Comparison of ENCODE assay signal across 23 mouse cellular contexts in genomic region chr14:36819826-36820225, GRCm38 (mm10).
DNase-seq lines count a peak whose midpoint lies in the region; ATAC-seq and TF ChIP-seq lines count a peak whose summit lies in the region.
"Had no signal": no experiment of that assay in that cellular context is flagged by ENCODE, and none has a peak within 500 bp of the region (broad histone marks: within the 10 kb centered on the region; RNA-seq: fewer than 3 reads in every experiment).

No protein-coding gene starts in this region.

- H3K27ac ChIP-seq in forebrain, embryonic 14.5 days (ENCODE audit: low read depth, low read length): no peak overlapping the region
- H3K27ac ChIP-seq in forebrain, embryonic 10.5 days: no peak overlapping the region
- no peak overlapping the region for H3K27ac ChIP-seq in forebrain, embryonic 16.5 days (ENCODE audit: low read length)
- H3K27ac ChIP-seq: embryonic facial prominence, embryonic 15.5 days; heart, embryonic 15.5 days; hindbrain, embryonic 10.5 days; hindbrain, embryonic 14.5 days had no signal

- 10% methylated on average over 1 of the region's 1 CpGs for WGBS in forebrain, embryonic 14.5 days
- 74% methylated on average over 1 of the region's 1 CpGs for WGBS in forebrain, embryonic 10.5 days
- 19% methylated on average over 1 of the region's 1 CpGs for WGBS in forebrain, embryonic 16.5 days

- no peak overlapping the region for H3K4me2 ChIP-seq in forebrain, embryonic 14.5 days (ENCODE audit: low read length)
- H3K4me2 ChIP-seq in forebrain, embryonic 16.5 days (ENCODE audit: low read length): no peak overlapping the region
- H3K4me2 ChIP-seq: embryonic facial prominence, embryonic 15.5 days; heart, embryonic 12.5 days; heart, embryonic 15.5 days; hindbrain, embryonic 14.5 days had no signal

- ATAC-seq in forebrain, embryonic 14.5 days: peak; percentile 54
- 0 out of 2 replicates have a peak, but pooled peaks have one; percentile 23 for ATAC-seq in forebrain, embryonic 16.5 days
- no peak for ATAC-seq in CD4-positive, CD25-positive, alpha-beta regulatory T cell, adult 4 months
- ATAC-seq: activated CD4-positive, CD25-positive, alpha-beta regulatory T cell, adult 4 months; intestine, postnatal 0 days had no signal

- no peaks in the 10 kb centered on the region for H3K36me3 ChIP-seq in forebrain, embryonic 14.5 days (ENCODE audit: control insufficient read depth, insufficient read depth, low read length)
- H3K36me3 ChIP-seq in forebrain, embryonic 10.5 days (replicated peaks): no peaks in the 10 kb centered on the region
- H3K36me3 ChIP-seq in forebrain, embryonic 16.5 days (ENCODE audit: control insufficient read depth, insufficient read depth): no peaks in the 10 kb centered on the region
- H3K36me3 ChIP-seq: embryonic facial prominence, embryonic 15.5 days; heart, embryonic 12.5 days; heart, embryonic 15.5 days; hindbrain, embryonic 10.5 days had no signal

- no peak for TF ChIP-seq CTCF in brain, embryonic 14.5 days (IDR thresholded peaks at IDR 0.05; ENCODE audit: borderline replicate concordance, extremely low read depth, insufficient read depth, insufficient read length)

- H3K27me3 ChIP-seq in forebrain, embryonic 14.5 days (replicated peaks; ENCODE audit: control insufficient read depth, insufficient read depth, low read length): no peaks in the 10 kb centered on the region
- H3K27me3 ChIP-seq in forebrain, embryonic 10.5 days (ENCODE audit: poor library complexity, severe bottlenecking): no peaks in the 10 kb centered on the region
- no peaks in the 10 kb centered on the region for H3K27me3 ChIP-seq in forebrain, embryonic 16.5 days (replicated peaks; ENCODE audit: control insufficient read depth, insufficient read depth, low read length)
- H3K27me3 ChIP-seq: embryonic facial prominence, embryonic 15.5 days; heart, embryonic 12.5 days; heart, embryonic 15.5 days had no signal

- no peaks in the 10 kb centered on the region for H3K9me3 ChIP-seq in forebrain, embryonic 14.5 days (replicated peaks; ENCODE audit: control insufficient read depth, low read length)
- H3K9me3 ChIP-seq in forebrain, embryonic 10.5 days: no peaks in the 10 kb centered on the region
- H3K9me3 ChIP-seq in forebrain, embryonic 16.5 days (ENCODE audit: control insufficient read depth, low read length): no peaks in the 10 kb centered on the region
- H3K9me3 ChIP-seq: embryonic facial prominence, embryonic 15.5 days; heart, embryonic 12.5 days; heart, embryonic 15.5 days; hindbrain, embryonic 10.5 days had no signal

- TF ChIP-seq POLR2A in brain, embryonic 14.5 days (IDR thresholded peaks at IDR 0.05; ENCODE audit: borderline replicate concordance, extremely low read depth, insufficient read depth, insufficient read length, poor library complexity, severe bottlenecking): no peak

- peak; percentile 55 for DNase-seq in forebrain, embryonic 14.5 days (ENCODE audit: low spot score)
- DNase-seq in forebrain, embryonic 10.5 days (ENCODE audit: extremely low spot score, low spot score): no peak
- peak; percentile 75 for DNase-seq in brain, embryonic 14.5 days (ENCODE audit: low read depth)
- peak; percentile 16 for DNase-seq in retina, postnatal 1 day
- DNase-seq: adrenal gland, adult 8-10 months; adrenal gland, postnatal 25 days; cerebellum, adult 18-20 months; cerebellum, adult 9-10 months; cerebellum, postnatal 14 days; gastrocnemius, postnatal 14 days; heart, adult 11 months; heart, postnatal 10 days; heart, postnatal 36 days; kidney, adult 2 months had no signal

- H3K4me1 ChIP-seq in forebrain, embryonic 14.5 days (ENCODE audit: control insufficient read depth, insufficient read depth, low read length): no peaks in the 10 kb centered on the region
- H3K4me1 ChIP-seq in forebrain, embryonic 10.5 days: peaks cover 7% of the 10 kb centered on the region; the same call in 1 of the 2 replicates
- no peaks in the 10 kb centered on the region for H3K4me1 ChIP-seq in forebrain, embryonic 16.5 days (replicated peaks; ENCODE audit: control insufficient read depth, insufficient read depth, low read length)
- H3K4me1 ChIP-seq: embryonic facial prominence, embryonic 15.5 days; heart, embryonic 12.5 days; heart, embryonic 15.5 days; hindbrain, embryonic 10.5 days had no signal

- H3K9ac ChIP-seq in forebrain, embryonic 14.5 days (ENCODE audit: low read length): no peak overlapping the region
- no peak overlapping the region for H3K9ac ChIP-seq in forebrain, embryonic 16.5 days (replicated peaks; ENCODE audit: low read depth, low read length)
- H3K9ac ChIP-seq: embryonic facial prominence, embryonic 15.5 days; heart, embryonic 12.5 days; heart, embryonic 15.5 days; hindbrain, embryonic 14.5 days had no signal

- no peak overlapping the region for H3K4me3 ChIP-seq in forebrain, embryonic 14.5 days (ENCODE audit: low read depth, low read length)
- no peak overlapping the region for H3K4me3 ChIP-seq in forebrain, embryonic 10.5 days
- no peak overlapping the region for H3K4me3 ChIP-seq in forebrain, embryonic 16.5 days (replicated peaks; ENCODE audit: low read length)
- H3K4me3 ChIP-seq: embryonic facial prominence, embryonic 15.5 days; heart, embryonic 12.5 days; heart, embryonic 15.5 days; hindbrain, embryonic 10.5 days had no signal
